Mouse (Mus musculus) adrenal gland, adult 18-20 months (tissue): ENCODE measurements around the gene Ubqln4. TPM values are rescaled to one million over a fixed set of nuclear protein-coding genes. Genes with fewer than 3 reads are reported as not detected.

ENCODE experiments used
- DNase-seq, 2 experiments: peaks; one replicate each; pipeline ENCODE4 v3.0.0; 2021 to 2022; ENCODE audit warnings: low spot score in 2 of 2
- total RNA-seq, 2 experiments: library from RNA; stranded (reverse); gene quantifications; 1 replicate in 1 of 2; 2 replicates in 1 of 2; pipeline ENCODE4 v1.2.3; 2021

The Ubqln4 gene
- total RNA-seq, 2 experiments from 2014 or later = 72.9 to 96.6 TPM

GRCm38 (mm10) chr3:88540085-88540484 is 13.5 kb upstream of the Ubqln4 start:
- no peak for DNase-seq

- peak in 1 of 2 experiments; percentile 23 for DNase-seq
Observed at GRCm38 (mm10) chr3:88541622-88542401, 11.7 kb upstream of the Ubqln4 start.

GRCm38 (mm10) chr3:88542486-88542885 is 11.1 kb upstream of the Ubqln4 start:
- no peak for DNase-seq

GRCm38 (mm10) chr3:88543174-88543573 is 10.4 kb upstream of the Ubqln4 start:
- no peak for DNase-seq

DNA sequence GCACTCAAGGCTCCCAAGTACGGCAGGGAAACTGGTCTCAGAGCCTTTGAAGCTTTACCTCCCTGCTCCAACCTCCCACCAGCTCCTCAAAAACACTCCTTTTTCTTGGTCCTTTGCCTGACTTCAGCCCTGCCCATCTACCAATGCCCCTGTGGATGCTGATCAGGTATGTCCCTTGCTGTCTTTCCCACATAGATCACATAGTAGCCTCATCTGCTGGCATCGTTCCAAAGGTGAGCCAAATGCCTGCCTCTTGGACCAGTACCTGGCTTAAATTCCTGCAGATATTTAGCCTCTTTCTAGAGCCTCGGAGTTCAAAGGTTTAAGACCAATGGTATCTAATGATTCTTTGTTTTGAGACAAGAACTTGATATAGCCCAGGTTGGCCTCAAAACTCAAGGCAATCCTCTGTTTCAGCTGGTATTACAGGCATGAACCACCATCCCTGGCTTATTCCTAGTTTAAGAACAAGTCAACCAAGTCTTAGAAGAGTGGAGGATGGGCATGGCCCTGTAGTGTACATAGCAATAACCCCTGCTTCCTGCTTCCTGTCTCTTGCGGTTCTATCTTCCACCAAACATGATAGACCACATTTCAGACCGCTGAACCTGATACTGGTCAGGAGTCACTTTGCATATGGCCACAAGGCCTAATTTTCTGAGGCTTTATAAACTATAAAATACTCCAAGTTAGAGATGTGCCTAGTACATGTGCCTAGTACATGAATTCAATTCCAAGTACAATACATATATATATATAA is 9.7 kb upstream of the Ubqln4 start:
- no peak for DNase-seq

- no peak for DNase-seq
Observed at GRCm38 (mm10) chr3:88544514-88544913, 9.0 kb upstream of the Ubqln4 start.

GRCm38 (mm10) chr3:88544955-88545591 is 8.5 kb upstream of the Ubqln4 start:
- DNase-seq = no peak

DNA sequence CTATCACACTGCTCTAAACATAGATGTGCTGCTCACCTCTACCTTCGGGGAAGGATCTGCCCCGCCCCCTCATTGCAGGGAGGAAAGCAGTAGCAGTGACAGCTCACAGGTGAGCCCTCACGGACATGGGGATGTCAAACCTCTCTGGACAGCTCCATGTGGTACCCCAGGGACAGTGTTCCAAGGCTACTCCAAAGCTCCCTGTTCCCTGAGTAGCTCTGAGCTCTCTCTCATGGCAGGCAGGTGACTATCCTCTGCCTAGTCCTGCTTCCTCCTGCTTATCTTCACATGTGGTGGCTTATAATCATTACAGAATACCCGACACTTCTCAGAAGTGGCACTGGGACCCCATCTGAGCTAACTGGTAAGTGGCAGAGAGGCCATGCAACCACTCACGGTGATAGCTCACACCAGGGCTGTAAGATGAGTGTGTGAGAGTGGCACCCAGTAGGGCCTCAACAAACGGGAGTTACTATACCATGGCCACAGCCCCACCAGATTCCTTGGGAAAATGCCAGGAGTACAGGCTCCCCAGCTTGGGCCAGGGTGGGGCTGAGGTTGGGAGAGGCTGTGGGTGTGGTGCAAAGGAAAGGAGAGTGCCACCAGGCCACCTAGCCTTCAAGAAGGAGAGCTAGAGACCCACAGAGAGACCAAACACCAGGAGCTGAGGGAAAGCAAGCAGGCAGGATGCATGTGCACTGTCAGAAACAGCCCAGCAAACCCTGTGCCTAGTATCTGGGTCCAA is 6.7 kb upstream of the Ubqln4 start:
- no peak for DNase-seq

- no peak for DNase-seq
Observed at GRCm38 (mm10) chr3:88548180-88548917, 5.2 kb upstream of the Ubqln4 start, which contains the start of gene Rab25. Rab25 (minus strand) TSS chr3:88548300.

- no peak for DNase-seq
Observed at GRCm38 (mm10) chr3:88551586-88551985, 2.0 kb upstream of the Ubqln4 start.

DNA sequence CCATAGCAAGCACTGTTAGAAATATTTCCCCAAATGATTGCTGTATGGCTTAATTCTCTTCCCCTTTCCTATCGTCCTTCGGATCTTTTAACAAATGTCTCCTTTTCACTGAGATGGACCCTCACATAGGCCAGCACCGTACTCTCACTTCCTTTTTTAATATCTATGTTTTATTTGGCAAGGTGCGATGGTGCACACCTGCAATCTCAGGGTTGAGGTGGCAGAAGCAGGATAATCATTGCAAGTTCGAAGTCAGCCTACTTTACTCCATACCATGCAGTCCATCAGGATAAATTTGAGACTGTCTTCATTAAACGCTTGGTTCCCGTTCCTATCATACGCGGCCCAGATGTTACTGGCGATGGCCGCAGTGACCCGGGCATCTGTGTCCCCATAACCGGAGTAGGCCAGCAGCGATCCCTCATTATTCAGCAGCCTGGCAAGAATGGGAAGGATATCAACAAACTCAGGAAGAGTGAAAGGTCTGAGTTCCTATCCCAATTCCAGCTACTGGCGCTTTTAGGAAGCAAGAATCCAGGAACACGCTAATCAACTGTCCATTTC is 1.4 kb upstream of the Ubqln4 start:
- no peak for DNase-seq

- DNase-seq = peak; percentile 90 to 91
Observed at GRCm38 (mm10) chr3:88552676-88553524, 658 bp upstream of the Ubqln4 start, which contains the start of gene Lamtor2. Lamtor2 (minus strand) TSS chr3:88553074.

DNA sequence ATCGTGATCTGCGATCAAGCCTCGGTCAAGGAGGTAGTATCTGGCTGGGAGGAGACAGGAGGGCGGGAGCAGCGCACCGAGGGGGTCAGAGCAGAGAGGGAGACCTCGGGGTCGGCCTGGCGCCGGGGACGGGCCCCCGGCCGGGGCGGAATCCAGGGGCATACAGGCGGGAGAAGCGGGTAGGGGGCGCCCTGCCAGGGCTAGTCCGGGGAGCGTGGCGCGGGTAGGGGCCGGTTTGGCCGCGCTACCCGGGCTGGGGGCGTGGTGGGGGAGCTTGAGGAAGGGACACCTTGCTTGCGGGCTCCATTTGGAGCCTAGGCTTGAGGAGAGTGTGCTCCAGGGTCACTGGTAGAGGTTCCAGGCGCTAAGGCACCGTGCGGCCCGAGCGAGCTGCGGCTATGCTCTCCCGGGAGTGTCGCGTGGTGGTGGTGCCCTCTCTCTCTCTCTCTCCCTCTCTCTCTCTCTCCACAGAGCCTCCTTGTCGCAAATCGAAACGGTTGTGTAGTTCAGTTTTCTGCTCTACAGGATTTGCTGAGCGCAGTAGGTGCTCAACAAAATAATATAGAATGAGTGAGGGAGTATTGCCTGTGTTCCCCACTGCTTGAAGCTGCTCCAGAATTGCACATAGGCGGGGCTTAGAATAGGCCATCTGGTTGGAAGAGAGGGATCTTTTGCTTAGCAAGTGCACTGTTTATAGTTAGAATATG is 475 bp downstream of the Ubqln4 start:
- DNase-seq = no peak

GRCm38 (mm10) chr3:88555069-88555605 is 1.6 kb downstream of the Ubqln4 start:
- DNase-seq = no peak

DNA sequence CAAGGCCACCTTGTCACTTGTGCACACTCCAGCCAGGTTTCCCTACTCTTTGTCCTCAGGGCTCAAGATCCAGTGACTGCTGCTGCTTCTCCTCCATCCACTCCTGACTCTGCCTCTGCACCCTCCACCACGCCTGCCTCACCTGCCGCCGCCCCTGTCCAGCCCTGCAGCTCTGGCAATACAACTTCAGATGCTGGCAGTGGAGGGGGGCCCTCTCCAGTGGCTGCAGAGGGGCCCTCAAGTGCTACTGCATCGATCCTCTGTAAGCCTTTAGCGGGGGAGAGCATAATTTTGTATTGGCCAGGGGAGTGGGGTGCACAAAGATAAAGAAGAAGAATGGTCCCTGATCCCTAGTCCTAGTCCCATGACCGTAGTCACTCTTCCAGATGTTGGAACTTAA is 2.2 kb downstream of the Ubqln4 start:
- DNase-seq = peak in 1 of 2 experiments; percentile 21

GRCm38 (mm10) chr3:88556616-88557015 is 3.1 kb downstream of the Ubqln4 start:
- DNase-seq = peak in 1 of 2 experiments; percentile 17

- DNase-seq = no peak
Observed at GRCm38 (mm10) chr3:88559596-88559995, 6.0 kb downstream of the Ubqln4 start.

- DNase-seq = no peak
Observed at GRCm38 (mm10) chr3:88561989-88562388, 8.4 kb downstream of the Ubqln4 start.
